Mouse (Mus musculus) spleen, adult 2 months (tissue): ENCODE data around the gene Xpnpep1. TPM values are rescaled to one million over a fixed set of nuclear protein-coding genes. Genes with fewer than 3 reads are reported as not detected.

Experiments
- DNase-seq, 2 experiments: peaks; one replicate each; pipeline versions ENCODE4 v3.0.0 to v3.0.0-alpha.2; 2012 to 2021; ENCODE audit warnings: low spot score in 2 of 2, low read depth in 1 of 2
- H3K27ac ChIP-seq: fragments of 200-500 bp; 2 replicates; pipeline ENCODE4 v1.5.1; 2012; ENCODE audit warnings: low read length, inconsistent platforms; ENCODE audit not compliant: insufficient read depth
- H3K27me3 ChIP-seq: fragments of 200-500 bp; 2 replicates; pipeline ENCODE4 v1.6.1; 2012; ENCODE audit warnings: mild to moderate bottlenecking, moderate library complexity, low read length, inconsistent platforms; ENCODE audit not compliant: control insufficient read depth, insufficient read depth
- H3K36me3 ChIP-seq: fragments of 200-500 bp; 2 replicates; pipeline ENCODE4 v1.6.1; 2012; ENCODE audit warnings: mild to moderate bottlenecking, low read length, inconsistent platforms; ENCODE audit not compliant: control insufficient read depth, insufficient read depth
- H3K4me1 ChIP-seq: fragments of 200-500 bp; 2 replicates; pipeline ENCODE4 v1.6.1; 2011; ENCODE audit warnings: inconsistent platforms; ENCODE audit not compliant: control insufficient read depth, insufficient read depth, insufficient read length
- H3K4me3 ChIP-seq: fragments of 200-500 bp; 2 replicates; pipeline ENCODE4 v1.5.1; 2011; ENCODE audit warnings: mild to moderate bottlenecking, inconsistent platforms; ENCODE audit not compliant: insufficient read depth, insufficient read length; ENCODE audit errors: extremely low read depth
- CTCF ChIP-seq: fragments of 200-500 bp; IDR thresholded peaks from 2 replicates; pipeline ENCODE4 v1.5.1; 2011; ENCODE audit warnings: mild to moderate bottlenecking, inconsistent platforms; ENCODE audit not compliant: insufficient read depth, insufficient read length, insufficient replicate concordance; ENCODE audit errors: extremely low read depth
- POLR2A ChIP-seq: fragments of 200-500 bp; IDR thresholded peaks from 2 replicates; pipeline ENCODE4 v1.6.1; 2011; ENCODE audit warnings: low read depth, low read length, inconsistent platforms
- WGBS: fragments of 180-500 bp; shearing (Covaris S2); methylation state at CpG from one replicate; pipeline ENCODE4 v1.1.7; 2018; 5-methylcytosine and 5-hydroxymethylcytosine counted together
- polyA plus RNA-seq: library from polyadenylated mRNA; depleted of rRNA; stranded (reverse); fragments of >200 nt; gene quantifications from 2 replicates; pipeline ENCODE4 v1.2.3, GENCODE M21; 2012

Xpnpep1 gene
- polyA plus RNA-seq, 1 experiment, result 31.5 TPM

- no peak for DNase-seq
- TF ChIP-seq POLR2A (no peak), CTCF (no peak)
- Histone ChIP-seq H3K4me1 (no peaks in the 10 kb centered on the region), H3K4me3 (no peak overlapping the region), H3K36me3 (no peaks in the 10 kb centered on the region), H3K27me3 (no peaks in the 10 kb centered on the region), H3K27ac (no peak overlapping the region)
- WGBS, result 84% methylated on average over 13 of the region's 13 CpGs
Observed at GRCm38 (mm10) chr19:53043423-53044125, 3.6 kb upstream of the Xpnpep1 start.

DNA sequence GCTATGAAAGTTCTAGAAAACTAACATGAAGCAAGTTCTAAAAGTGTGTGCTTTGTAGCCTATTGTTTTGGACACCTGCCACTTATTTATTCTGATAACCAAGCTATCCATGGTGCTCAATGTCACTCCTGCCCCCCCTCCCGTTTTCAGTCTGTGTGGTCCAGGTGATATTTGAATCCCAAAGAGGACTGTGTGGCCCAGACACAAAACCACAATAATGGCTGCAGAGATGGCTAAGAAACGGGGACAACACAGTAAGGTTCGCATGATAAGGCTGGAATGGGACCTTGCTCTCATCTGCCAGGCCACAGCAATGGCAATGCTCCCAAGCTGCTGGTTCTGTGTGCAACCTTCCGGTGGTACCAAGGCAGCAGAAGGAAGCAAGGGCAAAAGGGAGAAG is 1.6 kb upstream of the Xpnpep1 start:
- 72% methylated on average over 4 of the region's 4 CpGs for WGBS
- no peak for TF ChIP-seq POLR2A
- no peak for TF ChIP-seq CTCF
- no peak for DNase-seq
- Histone ChIP-seq H3K27ac (no peak overlapping the region), H3K4me3 (no peak overlapping the region), H3K36me3 (no peaks in the 10 kb centered on the region), H3K4me1 (peaks cover 11% of the 10 kb centered on the region; the same call in 1 of the 2 replicates), H3K27me3 (no peaks in the 10 kb centered on the region)

DNA sequence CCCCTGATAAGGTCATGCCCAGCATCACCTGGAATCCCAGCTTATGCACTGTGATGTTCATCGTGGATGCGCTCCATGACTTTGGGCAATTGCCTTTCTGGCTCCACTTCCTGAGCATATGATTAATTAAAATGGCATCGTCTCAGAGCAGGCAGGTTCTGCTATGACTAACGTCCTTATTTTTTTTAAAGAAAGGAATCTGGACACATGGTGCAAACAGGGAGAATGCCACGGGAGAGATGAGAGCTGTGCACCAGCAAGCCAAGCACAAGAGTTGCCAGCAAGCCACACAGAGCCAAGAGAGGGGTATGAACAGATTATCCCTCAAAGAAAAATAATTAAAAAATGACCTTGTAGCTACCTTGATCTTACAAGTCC is 1.1 kb upstream of the Xpnpep1 start:
- Histone ChIP-seq H3K4me1 (peaks cover 11% of the 10 kb centered on the region; the same call in 1 of the 2 replicates), H3K27ac (no peak overlapping the region), H3K4me3 (no peak overlapping the region), H3K27me3 (no peaks in the 10 kb centered on the region), H3K36me3 (no peaks in the 10 kb centered on the region)
- DNase-seq, result no peak
- 84% methylated on average over 5 of the region's 5 CpGs for WGBS
- TF ChIP-seq POLR2A (no peak), CTCF (no peak)

DNA sequence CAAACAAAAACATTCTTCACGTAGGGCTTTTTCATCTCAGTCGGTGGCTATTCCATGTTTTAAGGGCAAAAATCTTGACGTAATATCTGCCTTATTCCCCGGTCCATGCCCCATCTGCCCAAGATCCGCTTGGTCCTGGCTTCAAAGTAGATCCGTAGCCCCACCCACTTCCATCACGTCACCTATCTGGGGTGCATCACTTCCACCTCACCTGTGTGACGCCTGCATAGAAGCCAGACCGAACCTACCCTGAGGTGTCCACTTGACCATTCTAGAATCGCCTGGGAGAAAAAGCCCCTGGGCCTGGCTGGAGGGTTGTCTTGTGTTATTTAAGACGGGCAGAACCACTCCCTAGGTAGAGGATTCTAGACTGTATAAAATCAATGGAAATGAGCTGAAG is 924 bp downstream of the Xpnpep1 start:
- Histone ChIP-seq H3K36me3 (no peaks in the 10 kb centered on the region), H3K27me3 (no peaks in the 10 kb centered on the region), H3K4me1 (peaks cover 11% of the 10 kb centered on the region; the same call in 1 of the 2 replicates), H3K27ac (no peak overlapping the region), H3K4me3 (no peak overlapping the region)
- no peak for DNase-seq
- WGBS, result 56% methylated on average over 11 of the region's 11 CpGs
- TF ChIP-seq POLR2A (no peak), CTCF (no peak)

- TF ChIP-seq CTCF (no peak), POLR2A (peak; percentile 28; the same call in 1 of the 2 replicates)
- peak; percentile 65 to 87 for DNase-seq
- H3K4me3 ChIP-seq, result peak overlapping the region; percentile 70
- peaks cover 11% of the 10 kb centered on the region; the same call in 1 of the 2 replicates for H3K4me1 ChIP-seq
- H3K27ac ChIP-seq, result peak overlapping the region; percentile 24
- no peaks in the 10 kb centered on the region for H3K27me3 ChIP-seq
- 2% methylated on average over 39 of the region's 39 CpGs for WGBS
- no peaks in the 10 kb centered on the region for H3K36me3 ChIP-seq
Observed at GRCm38 (mm10) chr19:53038435-53038938, 1.5 kb downstream of the Xpnpep1 start.

DNA sequence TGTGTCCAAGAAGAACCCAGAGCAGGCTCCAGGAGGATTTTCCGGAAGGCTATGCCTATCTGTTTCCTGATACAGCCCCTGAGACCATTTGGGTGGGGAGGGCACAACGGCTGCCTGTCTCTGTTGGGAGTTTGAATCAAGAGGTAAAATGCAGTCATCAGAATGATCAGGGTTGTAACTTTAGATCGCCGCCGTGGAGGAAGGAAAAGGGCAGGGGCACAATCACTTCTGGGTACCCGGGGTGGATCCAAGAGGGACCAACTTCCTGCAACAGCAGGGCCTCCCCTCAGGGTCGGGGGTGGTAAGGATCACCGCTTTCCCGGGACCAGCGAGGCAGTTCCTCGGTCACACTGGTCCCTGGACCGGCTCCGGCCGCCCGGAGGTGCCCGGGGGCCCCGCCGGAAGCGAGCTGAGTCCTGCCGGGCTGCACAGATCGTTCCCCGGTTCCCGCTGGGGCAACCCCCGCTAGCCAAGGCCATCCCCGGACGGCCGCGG is 2.0 kb downstream of the Xpnpep1 start:
- H3K27ac ChIP-seq, result peak overlapping the region; percentile 24
- no peaks in the 10 kb centered on the region for H3K27me3 ChIP-seq
- WGBS, result under 1% methylated on average over 28 of the region's 28 CpGs
- TF ChIP-seq POLR2A (no peak), CTCF (no peak)
- no peak for DNase-seq
- no peaks in the 10 kb centered on the region for H3K36me3 ChIP-seq
- peak overlapping the region; percentile 70 for H3K4me3 ChIP-seq
- H3K4me1 ChIP-seq, result peaks cover 11% of the 10 kb centered on the region; the same call in 1 of the 2 replicates
